Mouse (Mus musculus) thymus, adult 2 months (tissue): ENCODE results near the gene Nipal1.

Experiments used
- CTCF ChIP-seq: fragments of 200-500 bp; IDR thresholded peaks from 2 replicates; pipeline ENCODE4 v1.5.1; 2012; ENCODE audit warnings: mild to moderate bottlenecking, control low read depth, low read length, moderate library complexity, borderline replicate concordance; ENCODE audit not compliant: control insufficient read depth, poor library complexity, insufficient read depth; ENCODE audit errors: extremely low read depth
- POLR2A ChIP-seq: fragments of 200-500 bp; IDR thresholded peaks from 2 replicates; pipeline ENCODE4 v1.6.1; 2012; ENCODE audit warnings: mild to moderate bottlenecking, low read length, control low read depth, moderate library complexity; ENCODE audit not compliant: control insufficient read depth, poor library complexity, insufficient read depth; ENCODE audit errors: extremely low read depth

GRCm38 (mm10) chr5:72671017-72671699 is 23.6 kb downstream of the Nipal1 start:
- TF ChIP-seq POLR2A (no peak), CTCF (no peak)
